Mouse (Mus musculus) bone marrow macrophage, adult 2 months (primary cell): ENCODE data around the gene Fyttd1.

Experiments
- CTCF ChIP-seq: IDR thresholded peaks from 2 replicates; pipeline ENCODE4 v1.5.1; 2012; ENCODE audit warnings: low read depth, mild to moderate bottlenecking, low read length, moderate library complexity
- POLR2A ChIP-seq: IDR thresholded peaks from 2 replicates; pipeline ENCODE4 v1.6.1; 2012; ENCODE audit warnings: mild to moderate bottlenecking, low read depth, low read length, borderline replicate concordance

DNA sequence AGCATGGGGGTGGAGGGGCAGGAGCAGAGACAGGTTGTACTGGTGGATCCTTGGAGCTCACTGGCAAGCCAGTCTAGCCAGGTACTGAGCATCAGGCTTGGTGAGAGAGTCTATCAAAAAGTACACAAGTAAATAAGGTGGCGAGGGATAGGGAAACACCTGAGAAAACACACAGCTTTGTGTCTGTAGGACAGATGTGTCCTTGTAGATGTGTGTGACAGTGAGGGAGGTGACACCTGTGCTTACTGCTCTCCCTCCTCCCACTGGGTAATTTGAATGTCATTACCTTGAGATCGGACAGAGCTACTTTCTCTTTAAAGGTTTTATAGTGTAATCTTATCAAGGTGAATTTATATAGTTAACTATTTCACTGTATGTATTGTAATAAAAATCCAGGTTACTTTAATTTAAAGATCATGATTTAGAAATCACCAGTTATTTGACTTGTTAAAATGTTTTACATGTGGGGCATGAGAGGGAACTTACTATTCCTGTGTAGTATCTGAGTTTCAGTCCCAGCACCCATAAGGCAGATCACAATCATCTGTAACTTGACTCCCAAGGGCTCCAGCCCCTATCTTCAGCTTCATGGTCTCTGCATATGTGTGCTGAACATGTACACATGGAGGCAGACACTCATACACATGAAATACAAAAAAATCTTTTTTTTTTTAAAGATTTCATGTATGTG, 24.2 kb downstream of the Fyttd1 start:
- TF ChIP-seq POLR2A (no peak), CTCF (no peak)
